Mouse (Mus musculus) adrenal gland, adult 8-10 months (tissue): ENCODE measurements around the gene Gtpbp2. TPM values are rescaled to one million over a fixed set of nuclear protein-coding genes. Genes with fewer than 3 reads are reported as not detected.

ENCODE experiments used
- DNase-seq: peaks from one replicate; pipeline ENCODE4 v3.0.0; 2022
- total RNA-seq, 4 experiments: library from RNA; stranded (reverse); gene quantifications; 2 replicates each; pipeline ENCODE4 v1.2.4; 2022

The Gtpbp2 gene
- total RNA-seq, 4 experiments from 2014 or later: 69.9 to 108 (median 89.8) TPM

- DNase-seq: no peak
Observed at GRCm38 (mm10) chr17:46154336-46154735, 6.5 kb upstream of the Gtpbp2 start.

DNA sequence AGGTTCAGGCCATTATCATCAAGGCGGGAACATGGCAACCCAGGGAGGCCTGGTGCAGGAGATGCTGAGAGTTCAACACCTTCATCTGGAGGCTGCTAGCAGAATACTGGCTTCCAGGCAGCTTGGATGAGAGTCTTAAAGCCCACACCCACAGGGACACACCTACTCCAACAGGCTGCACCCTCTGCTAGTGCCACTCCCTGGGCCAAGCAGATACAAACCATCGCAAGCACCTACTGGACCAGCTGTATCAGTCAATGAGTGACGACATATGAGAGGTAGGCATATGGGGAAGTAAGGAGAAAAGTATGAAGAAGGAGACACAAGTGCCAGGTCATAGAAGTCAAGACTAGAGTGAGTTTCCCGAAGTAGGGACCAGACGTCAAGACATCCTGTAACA is 4.2 kb upstream of the Gtpbp2 start:
- no peak for DNase-seq

DNA sequence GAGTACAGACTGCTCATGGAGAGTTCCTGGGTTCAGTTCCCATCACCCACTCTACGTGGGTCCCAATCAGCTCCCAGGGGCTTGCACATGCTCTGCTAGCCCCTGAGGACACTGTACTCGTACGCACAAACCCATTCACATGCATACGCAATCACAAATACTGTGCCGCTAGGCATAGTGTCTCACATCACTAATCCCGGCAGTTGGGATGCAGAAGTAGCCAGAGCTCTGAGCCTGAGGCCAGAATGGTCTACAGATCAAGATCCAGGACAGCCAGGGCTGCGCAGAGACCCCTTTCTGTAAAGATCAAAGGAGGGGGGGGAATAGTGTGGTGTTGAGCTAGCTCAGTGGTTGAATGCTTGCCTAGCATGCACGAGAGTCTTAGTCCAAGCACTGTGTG is 3.7 kb upstream of the Gtpbp2 start:
- DNase-seq: no peak

- DNase-seq: no peak
Observed at GRCm38 (mm10) chr17:46159236-46159635, 1.6 kb upstream of the Gtpbp2 start.

GRCm38 (mm10) chr17:46160090-46160662 is 656 bp upstream of the Gtpbp2 start:
- DNase-seq: peak; percentile 95

DNA sequence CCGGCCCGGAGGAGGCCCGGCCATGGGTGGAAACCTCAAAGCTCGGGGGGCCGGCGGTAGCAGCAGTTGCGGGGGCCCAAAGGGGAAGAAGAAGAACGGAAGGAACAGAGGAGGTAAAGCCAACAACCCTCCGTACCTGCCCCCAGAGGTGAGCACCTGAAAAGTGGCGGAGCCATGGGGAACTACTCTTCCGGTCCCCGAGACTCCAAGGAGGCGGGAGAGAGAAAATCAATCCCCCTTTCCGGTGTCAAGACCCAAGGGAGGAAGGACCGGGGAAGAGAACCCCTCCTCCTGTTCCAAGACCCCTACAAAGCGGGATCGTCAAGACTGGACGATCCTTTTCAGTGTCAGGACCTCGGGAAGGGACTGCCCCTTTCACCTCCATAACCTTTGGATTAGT is 347 bp downstream of the Gtpbp2 start:
- DNase-seq: no peak

- no peak for DNase-seq
Observed at GRCm38 (mm10) chr17:46161710-46162109, 878 bp downstream of the Gtpbp2 start.

DNA sequence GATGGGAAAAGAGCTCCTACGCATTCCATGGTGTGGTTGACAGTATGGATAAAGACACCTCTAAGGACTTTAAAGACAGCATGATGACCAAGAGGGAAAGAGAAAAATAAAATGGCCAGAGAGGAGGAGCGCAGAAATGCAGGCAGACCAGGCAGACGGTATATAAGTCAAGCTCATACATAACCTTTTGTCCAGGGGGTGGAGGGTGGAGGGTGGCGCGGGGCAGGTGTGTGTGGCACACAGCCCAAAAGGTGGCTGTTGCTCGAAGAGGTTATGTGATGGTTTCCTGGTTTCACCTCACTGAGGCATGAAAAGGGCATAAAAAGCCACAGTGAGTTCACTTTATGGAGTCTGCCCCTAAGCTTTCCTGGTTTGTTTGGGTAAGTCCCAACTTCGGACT is 1.7 kb downstream of the Gtpbp2 start:
- DNase-seq: no peak

DNA sequence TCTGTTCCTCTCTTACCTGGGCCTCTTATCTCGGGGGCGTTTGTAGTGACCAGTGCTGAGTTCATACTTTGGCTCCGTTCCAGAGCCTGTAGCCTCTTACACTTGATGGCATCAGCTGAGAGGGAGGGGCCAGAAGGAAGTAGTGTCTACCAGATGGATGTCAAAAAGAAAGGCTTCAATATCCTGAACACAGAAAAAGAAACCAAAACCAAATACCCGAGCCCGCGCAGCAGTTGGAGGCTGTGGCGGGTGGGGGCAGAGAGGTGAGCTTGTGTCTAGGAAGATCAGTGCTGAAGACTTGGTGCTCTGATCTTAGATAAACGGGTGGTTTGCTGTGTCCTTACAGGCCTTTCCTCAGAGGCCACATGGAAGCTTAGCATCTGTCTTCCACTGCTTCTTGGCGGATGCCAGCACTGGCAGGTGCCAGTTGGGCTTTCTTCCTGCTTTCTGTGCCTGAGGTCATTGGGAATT is 2.2 kb downstream of the Gtpbp2 start:
- DNase-seq: no peak

DNA sequence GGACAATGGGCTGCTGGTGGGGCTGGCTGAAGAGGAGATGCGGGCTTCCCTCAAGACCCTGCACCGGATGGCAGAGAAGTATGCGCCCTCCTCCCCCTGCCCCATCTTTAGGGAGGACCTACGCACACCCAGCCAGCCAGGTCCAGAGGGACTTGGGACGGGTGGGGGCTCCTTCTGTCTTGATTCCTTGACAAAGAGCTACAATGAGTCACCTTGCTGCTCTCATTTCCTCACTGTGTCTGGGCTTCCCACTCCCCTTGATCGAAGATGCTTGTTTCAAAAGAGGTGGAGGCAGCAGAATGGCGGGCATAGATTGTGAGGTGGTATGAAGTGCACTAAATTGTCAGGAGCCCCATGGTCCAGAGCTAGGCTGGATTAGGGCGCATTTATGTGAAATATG is 3.5 kb downstream of the Gtpbp2 start:
- DNase-seq: no peak

DNA sequence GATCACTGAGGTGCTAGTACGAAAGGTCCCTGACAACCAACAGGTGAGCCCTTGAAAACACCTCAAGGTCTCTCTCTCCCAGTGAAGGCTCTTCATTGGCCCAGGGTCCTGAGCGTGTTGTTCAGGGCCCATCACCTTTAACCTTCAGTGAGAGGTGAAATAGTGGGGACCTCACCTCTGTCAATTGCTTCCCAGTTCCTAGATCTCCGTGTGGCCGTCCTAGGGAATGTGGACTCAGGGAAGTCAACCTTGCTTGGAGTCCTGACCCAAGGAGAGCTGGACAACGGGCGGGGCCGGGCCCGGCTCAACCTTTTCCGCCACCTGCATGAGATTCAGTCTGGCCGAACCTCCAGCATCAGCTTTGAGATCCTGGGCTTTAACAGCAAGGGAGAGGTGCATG is 4.0 kb downstream of the Gtpbp2 start:
- no peak for DNase-seq

DNA sequence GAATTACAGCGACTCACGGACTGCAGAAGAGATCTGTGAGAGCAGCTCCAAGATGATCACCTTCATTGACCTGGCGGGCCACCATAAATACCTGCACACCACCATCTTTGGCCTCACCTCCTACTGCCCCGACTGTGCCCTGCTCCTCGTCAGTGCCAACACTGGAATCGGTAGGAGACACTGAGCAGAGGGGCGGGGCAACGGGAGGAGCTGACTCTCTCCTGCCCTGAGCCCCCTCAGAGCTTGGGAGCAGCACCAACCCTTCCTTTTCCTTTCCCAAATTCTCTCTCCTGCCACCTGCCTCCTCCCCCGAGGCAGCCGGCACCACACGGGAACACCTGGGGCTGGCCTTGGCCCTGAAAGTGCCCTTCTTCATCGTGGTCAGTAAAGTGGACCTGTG is 4.6 kb downstream of the Gtpbp2 start:
- no peak for DNase-seq

GRCm38 (mm10) chr17:46166270-46166669 is 5.4 kb downstream of the Gtpbp2 start:
- no peak for DNase-seq

DNA sequence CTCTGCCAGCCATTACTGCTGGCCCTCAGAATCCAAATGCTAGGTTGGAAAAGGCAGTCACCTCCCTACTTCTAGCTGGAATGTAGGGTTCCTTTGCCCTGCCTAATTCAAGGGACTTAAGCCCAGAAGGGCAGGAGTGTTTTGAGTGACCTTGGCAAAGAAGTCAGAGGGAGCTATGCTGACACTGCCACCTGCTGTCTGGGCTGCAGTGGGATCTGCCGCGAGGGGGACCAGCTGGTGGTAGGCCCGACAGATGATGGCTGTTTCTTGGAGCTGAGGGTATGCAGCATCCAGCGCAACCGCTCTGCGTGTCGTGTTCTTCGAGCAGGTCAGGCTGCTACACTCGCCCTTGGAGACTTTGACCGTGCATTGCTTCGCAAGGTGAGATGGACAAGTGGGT is 6.2 kb downstream of the Gtpbp2 start:
- no peak for DNase-seq

GRCm38 (mm10) chr17:46168318-46168717 is 7.5 kb downstream of the Gtpbp2 start:
- DNase-seq: no peak

DNA sequence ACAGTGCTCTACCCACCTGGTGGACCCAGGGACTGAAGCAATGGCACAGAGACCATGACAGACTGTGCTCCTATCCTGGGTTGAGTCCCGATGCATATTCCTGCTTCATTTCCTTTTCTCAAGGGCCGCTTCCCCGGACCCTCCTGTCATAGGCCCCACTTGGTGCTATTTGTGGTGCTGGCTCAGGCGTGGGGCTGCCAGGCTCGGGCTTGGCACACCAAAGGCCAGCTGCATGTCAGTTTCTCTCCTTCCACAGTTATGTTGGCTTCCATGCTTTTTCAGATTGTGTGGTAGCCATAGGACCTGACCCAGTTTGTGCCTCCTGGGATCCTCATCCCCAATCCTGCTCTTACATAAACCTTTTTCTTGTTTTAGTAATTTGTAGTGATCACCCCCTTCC is 7.9 kb downstream of the Gtpbp2 start:
- no peak for DNase-seq

DNA sequence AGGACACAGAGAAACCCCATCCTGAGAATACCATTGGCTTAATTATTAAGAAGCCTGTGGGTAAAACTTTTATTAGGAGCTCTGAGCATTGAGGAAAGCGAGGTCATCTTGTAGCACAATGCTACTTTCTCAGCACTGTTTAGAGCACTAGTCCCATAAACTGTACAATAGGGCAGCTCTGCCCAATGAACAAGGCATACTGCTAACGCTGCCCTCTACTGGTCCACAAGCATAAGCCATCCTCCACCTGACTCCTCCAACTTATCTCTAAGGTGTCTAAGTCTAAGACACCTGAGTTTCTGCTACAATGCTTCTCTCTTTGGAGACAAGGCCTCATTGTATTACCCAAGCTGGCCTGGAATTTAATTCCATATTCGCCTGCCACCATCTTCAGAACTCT is 9.7 kb downstream of the Gtpbp2 start:
- DNase-seq: no peak

DNA sequence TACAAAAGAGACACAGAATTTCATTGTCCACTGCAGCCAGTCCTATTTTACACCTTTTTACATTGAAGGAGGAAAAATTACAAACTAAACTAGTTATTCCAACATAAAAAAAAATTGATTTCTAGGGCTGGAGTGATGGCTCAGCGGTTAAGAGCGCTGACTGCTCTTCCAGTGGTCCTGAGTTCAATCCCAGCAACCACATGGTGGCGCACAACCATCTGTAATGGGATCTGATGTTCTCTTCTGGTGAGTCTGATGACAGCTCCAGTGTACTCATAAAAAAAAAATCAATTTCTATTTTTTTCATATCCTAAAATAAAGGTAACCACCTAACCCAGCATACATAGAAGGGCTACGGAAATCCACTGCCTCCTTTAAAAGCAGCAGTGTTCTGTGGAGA is 21.4 kb downstream of the Gtpbp2 start:
- DNase-seq: no peak

- no peak for DNase-seq
Observed at GRCm38 (mm10) chr17:46188829-46189228, 28.0 kb downstream of the Gtpbp2 start.

DNA sequence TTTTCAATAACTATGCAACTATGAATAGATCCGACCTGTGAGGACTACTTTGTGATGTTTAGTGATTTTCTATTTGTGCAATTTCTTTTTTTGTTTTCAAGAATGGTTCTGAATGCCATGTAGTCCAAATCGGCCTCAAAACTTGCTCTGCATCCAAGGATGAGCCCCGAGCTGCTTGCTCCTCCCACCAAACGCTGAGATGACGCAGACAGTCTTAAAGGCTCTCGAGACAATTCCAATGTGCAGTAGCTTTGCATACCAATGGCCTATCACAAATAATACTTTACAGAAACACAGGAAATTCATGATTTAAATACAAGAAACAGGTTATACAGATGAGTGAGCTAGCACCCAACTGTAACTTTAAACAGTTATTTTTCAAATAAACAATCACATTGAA is 40.3 kb downstream of the Gtpbp2 start:
- DNase-seq: peak; percentile 24

- peak; percentile 90 for DNase-seq
Observed at GRCm38 (mm10) chr17:46202421-46203071, 41.7 kb downstream of the Gtpbp2 start, which contains the start of the genes Polh and Xpo5. Polh (minus strand) TSS chr17:46202645. Xpo5 (plus strand) TSS chr17:46202782.

DNA sequence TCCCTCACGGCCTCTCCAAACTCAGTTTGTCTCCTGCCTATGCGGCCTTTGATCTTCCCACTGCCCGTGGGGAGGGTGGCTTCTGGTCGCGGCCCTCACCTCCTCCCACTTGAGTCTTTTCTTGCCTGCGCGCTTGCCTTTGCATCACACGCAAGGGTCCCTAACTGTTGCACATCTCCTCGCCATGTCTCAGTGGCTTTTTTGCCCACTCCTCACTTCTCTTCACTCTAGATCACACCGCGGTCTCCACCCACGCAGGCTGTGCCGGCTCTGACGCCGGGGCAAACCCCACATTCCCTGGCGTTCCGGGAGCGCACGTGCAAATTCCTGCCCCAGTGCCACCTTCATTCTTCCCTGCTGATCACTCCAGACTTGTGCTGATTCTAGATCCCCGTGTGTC is 42.2 kb downstream of the Gtpbp2 start:
- DNase-seq: no peak

DNA sequence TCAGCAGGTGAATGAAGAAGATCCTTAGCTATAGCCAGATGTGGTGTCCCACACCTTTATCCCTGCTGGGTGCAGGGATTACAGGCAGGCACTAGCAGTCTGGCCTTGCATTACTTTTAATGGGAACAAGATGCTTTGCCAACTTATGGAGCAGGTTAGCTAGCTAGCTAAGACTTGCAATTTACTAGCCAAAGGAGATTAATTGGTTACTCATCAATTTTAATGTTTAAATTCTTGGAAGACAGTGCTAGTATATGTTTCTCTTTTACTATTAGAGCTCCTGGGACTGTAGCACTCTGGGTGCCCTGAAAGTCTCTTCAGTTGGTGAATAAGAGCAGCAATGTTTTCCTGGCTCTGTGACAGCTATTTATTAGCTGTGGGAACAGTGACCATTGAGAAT is 45.8 kb downstream of the Gtpbp2 start:
- DNase-seq: no peak

- DNase-seq: no peak
Observed at GRCm38 (mm10) chr17:46210550-46210949, 49.7 kb downstream of the Gtpbp2 start.
